Mouse (Mus musculus): ENCODE measurements at regions not wholly inside any gene's neighbourhood (a gene's known extent, or its start where the extent isn't known, plus 50 kb on each side); places are given as distances from the start of the nearest gene placed in this dataset.

DNA sequence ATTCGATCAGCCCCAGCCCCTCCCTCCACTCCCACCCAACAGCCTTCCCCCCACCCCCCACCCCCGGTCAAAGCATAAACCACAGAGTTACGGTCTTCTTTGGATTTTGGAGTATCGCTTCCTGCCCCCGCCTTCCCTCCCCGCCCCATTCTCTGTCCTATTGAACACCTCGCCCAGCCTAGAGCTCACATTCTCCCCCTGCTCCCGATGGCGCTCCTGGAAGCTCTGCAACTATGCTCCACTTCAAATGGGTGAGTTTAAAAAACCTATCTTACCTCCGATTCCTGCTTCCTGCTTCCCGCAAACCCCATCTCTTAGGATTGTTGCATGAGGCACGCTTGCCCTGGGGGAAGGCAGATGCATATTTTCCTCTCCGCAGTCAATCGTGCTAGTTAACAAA, 419.7 kb upstream of the Ubash3b start:
- TF ChIP-seq POLR2A (IDR thresholded peaks at IDR 0.05; ENCODE audit: borderline replicate concordance, control insufficient read depth, low read depth, low read length) (no peak), CTCF (IDR thresholded peaks at IDR 0.05; ENCODE audit: control insufficient read depth, insufficient read depth, low read length) (no peak)
